Mouse (Mus musculus) cerebellum, postnatal 36 days (tissue): ENCODE data around the gene Lhfpl2.

ENCODE experiments used
- DNase-seq, 2 experiments: peaks; one replicate each; pipeline ENCODE4 v3.0.0; 2021 to 2022; ENCODE audit warnings: mixed read lengths in 2 of 2

Gene Lhfpl2

GRCm38 (mm10) chr13:94066626-94067275 is 9.2 kb downstream of the Lhfpl2 start:
- DNase-seq = no peak

- no peak for DNase-seq
Measured at GRCm38 (mm10) chr13:94068308-94068707, 10.7 kb downstream of the Lhfpl2 start.

GRCm38 (mm10) chr13:94069421-94070307 is 12.1 kb downstream of the Lhfpl2 start:
- no peak for DNase-seq

GRCm38 (mm10) chr13:94070308-94070619 is 12.7 kb downstream of the Lhfpl2 start:
- DNase-seq = no peak

- no peak for DNase-seq
Measured at GRCm38 (mm10) chr13:94070927-94071326, 13.3 kb downstream of the Lhfpl2 start.

- no peak for DNase-seq
Measured at GRCm38 (mm10) chr13:94073046-94073715, 15.6 kb downstream of the Lhfpl2 start.

GRCm38 (mm10) chr13:94073716-94074115 is 16.1 kb downstream of the Lhfpl2 start:
- peak; percentile 34 to 38 for DNase-seq

DNA sequence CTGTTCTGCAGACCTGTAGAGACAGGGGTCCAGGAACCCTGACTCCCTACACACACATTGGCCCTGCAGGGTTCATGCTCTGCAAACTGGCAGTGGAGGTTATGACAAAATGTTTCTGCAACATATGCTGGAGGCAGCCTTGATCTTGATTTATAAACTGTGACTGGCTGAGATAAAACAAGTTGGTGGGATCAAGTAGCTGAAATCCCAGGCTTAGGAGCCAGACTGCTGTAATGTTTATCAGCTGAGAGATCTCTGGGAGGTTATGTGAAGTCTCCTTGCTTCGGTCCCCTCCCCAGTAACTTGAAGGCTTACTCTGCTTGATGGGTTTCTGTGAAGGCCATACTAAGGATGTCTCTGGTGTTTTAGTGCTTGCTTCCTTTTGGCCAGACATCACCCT is 17.6 kb downstream of the Lhfpl2 start:
- DNase-seq = no peak

DNA sequence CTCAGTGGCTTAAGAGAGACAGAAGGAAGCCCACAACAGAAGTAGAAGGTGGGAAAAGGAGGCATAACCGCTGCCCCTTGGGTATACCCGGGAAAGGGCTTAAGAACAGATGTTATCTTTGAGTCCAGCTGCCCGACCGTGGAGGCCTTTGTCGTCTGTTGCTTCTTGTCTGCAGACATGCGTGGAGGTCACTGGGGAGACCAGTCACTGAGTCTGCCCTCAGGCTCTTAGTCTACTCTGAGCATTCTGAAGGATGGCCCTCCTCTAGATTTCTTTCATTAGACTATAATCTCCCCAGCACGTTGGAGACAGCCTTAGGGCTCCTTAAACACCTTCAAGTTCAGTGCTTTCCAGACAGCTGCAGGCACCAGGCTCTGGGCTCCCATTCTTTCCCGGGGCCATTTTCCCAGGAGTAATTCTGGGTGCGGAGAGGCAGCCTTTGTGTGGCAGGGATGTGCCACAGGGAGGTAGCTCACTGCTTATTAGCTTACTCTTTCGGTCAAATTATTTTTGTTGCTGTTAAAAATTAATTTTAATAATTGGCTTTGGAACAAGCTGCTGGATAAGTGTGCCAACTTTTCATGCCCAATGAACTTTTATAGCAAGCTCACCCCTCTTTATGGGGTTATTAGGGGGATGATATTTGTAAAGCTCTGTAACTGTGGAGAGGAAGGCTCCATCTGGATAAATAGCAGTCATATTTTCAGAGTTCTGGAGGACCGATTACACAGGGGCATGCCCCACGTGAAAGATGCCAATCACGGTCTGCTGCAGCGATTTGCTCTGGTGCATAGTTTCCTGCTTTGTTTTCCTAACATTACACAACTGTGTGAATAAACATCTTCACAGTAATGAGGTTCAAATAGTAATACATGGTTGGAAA is 19.8 kb downstream of the Lhfpl2 start:
- DNase-seq = no peak

DNA sequence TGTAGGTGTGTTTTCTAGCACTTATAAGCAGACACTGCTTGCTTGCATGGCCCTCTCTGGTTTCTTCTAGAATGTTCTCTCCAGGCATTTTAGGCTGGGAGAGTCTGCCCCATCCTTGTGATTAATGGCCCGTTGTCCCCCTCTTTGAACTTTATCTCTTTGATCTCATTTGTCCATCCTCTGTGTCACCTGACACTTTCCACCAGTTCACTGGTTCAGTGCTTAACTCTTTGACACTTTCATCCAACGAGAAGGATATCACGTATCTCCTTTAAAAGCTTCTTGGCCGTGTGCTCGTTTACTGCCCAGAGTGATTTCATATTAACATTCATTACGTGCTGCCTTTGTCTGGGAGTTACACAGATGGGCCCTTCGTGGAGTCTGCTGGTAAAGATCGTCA is 25.6 kb downstream of the Lhfpl2 start:
- DNase-seq = no peak

DNA sequence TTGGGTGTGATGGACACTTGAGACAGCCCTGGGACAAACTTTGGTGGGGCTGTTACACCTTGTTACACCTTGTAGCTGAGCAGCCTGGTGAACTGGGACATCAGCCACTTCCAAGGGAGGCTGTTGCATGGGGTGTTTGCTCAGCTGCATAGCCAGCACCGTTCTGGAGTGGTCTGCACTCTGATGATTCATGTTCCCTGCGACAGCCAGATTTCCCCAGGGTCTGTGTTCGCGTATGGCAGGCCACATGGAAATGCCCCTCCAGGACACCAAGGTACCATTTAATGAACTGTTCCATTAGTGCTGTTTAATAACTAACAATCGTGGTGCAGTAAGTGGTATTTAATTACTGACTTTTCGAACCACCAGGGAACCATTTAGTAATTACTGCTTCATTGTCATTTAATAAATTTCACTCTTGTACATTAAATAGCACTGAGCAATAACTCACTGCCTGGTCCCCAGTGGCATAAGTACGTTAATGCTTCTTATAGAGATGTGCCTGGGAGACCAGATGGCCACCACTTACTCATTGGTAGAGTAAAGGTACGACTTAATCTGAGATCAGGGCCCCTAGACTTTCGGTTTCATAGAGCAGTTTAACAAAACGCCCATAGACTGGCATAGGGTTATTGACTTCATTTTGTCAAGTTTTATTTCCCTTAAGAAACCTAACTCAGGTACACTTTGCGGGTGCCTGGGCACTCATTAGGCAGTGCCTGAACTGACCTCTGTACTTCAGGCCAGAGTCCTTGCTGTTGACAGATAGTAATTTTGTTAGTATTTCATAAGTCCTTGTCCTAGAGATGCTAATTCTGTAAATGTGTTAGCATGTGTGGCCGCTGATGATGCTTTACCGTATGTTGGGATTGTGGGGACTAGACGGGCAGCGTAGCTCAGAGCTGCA is 26.9 kb downstream of the Lhfpl2 start:
- no peak for DNase-seq

DNA sequence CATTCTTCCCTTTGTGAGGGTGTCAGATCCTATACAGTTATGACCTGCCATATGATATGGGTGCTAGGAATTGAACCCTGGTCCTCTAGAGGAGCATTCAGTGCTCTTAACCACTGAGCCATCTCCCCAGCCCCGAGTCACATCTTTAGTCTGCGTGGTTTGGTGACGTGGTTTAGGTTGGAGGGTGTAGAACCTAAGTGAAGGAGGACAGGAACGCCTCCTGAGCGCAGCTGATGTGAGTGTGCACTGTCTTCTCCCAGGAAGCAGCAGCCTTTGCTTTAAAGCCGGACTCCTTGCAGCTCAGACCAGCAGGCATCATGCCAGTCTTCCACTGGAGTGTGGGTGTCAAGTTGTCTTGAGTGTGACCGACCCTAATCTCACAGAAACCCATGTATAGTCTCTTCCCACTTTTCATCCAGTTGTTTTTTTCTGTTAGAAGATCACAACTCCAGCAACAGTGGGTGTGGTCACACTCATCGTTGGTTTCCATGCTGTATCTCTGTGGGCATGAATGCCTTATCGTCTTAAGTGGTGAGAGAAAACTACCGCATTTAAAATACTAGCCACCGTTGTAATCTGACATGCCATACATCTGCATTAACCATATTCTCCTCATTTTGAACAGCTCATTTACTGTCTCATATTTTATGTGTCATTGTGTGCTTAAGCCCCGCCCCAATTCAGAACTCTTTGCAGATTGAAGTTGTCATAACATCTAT is 28.7 kb downstream of the Lhfpl2 start:
- DNase-seq = no peak

GRCm38 (mm10) chr13:94087061-94087460 is 29.5 kb downstream of the Lhfpl2 start:
- no peak for DNase-seq

- no peak for DNase-seq
Measured at GRCm38 (mm10) chr13:94088788-94089187, 31.2 kb downstream of the Lhfpl2 start.

DNA sequence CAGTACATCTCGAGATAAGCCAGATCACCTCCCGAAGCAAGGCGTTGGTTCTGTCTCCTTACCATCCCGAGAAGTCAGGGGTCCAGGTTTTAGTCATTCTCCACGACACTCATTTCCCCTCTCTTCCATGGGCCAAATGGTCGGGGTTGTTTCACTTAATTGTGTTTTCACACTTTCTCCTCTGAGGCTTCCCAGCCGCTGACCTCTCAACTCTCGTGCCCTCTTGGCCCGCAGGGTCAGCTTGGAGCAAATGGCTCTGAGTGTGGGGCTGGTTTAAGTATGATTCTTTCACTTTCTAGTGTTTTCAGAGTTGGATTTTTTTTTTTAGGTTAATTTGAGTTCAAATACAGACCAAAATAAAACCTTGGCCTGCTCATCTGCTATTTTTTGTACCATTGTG is 31.7 kb downstream of the Lhfpl2 start:
- no peak for DNase-seq

DNA sequence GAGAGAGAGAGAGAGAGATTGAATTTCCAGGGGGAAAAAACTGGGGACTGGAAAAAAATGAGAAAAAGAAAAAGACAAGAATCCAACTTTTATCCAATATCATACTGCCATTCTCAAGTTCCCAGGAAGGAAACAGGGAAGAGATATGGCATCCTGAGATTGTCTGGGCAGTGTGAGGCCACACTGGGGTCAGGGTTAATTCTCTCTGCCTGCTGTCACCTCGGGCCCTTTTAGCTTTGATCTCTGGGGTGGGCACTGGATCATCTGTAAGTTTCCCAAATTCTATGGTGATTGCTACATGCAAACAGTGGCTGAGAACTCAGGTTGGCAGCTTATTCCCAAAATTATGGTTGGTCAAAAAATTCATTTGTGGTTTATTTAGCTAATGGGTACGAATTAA is 33.8 kb downstream of the Lhfpl2 start:
- DNase-seq = no peak

DNA sequence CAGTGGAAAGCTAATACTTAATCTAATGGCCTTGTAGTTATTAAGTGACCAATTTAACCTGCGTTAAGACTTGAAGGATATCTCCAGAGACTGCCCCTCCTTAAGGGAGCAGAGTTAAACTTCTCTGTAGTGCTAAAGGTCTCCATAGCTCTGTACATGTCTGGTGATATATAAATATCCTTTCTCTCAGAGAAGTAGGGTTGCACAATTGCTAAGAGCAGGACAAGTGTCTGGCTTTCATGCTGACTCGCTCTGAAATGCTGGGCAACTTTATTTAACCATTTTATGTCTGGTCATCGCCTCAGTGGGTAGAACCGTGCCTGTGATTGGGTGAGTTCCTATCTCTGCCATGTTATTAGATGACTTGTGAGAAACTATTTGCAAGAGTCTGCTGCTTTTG is 36.6 kb downstream of the Lhfpl2 start:
- no peak for DNase-seq

DNA sequence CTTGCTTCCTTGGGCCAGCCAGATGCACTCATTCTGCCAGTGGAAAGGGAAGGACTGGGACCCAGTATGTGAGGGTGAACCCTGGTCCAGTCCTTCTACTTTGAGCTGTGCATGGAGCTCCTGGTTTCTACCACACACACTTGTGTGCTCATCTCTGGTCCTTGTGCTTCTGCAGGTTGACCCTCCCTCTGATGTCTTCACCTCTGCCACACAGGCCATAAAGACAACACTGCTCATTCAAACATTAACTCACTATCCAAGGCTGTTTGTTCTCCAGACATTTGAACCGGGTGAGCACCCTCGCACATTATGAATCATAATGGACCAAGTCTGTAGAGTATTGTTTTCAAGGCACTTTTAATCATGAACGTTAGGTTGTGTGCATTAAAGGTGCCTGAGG is 37.0 kb downstream of the Lhfpl2 start:
- no peak for DNase-seq

DNA sequence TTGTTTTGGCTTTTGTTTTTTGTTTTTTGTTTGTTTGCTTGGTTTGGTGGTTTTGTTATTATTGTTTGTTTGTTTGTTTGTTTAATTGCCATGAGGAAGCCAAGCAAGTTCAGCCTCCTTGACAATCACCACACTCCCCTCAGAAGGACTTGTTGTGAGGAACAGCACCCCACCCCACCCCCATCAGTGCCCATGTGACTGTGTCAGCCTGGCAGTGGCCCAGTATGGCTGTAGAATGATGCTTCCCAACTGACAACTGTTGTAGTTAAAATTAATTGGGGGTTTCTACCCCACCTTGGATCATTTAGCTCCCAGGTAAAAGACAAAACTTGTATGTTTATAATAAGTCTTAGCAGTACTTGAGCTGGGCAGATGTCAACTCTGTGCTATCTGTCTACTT is 37.6 kb downstream of the Lhfpl2 start:
- no peak for DNase-seq

GRCm38 (mm10) chr13:94097667-94098066 is 40.1 kb downstream of the Lhfpl2 start:
- DNase-seq = no peak
